Mouse (Mus musculus) hindbrain, embryonic 16.5 days (tissue): ENCODE measurements around the gene Pip4k2a. TPM values are rescaled to one million over a fixed set of nuclear protein-coding genes. Genes with fewer than 3 reads are reported as not detected.
A peak's percentile ranks its signal among the peaks of the same experiment; 100 is the strongest.
"Not testable (repeated sequence)": the region's sequence is repeated elsewhere in the genome, so short reads cannot be mapped to it uniquely, and the experiment has no call there.

Experiments
- ATAC-seq: fragments of 200-750 bp; cut with Nextera tagmentation; 2 replicates; pipeline ENCODE4 v1.8.0; 2017; ENCODE audit warnings: moderate TSS enrichment, moderate library complexity
- H3K27ac ChIP-seq: fragments of 300-500 bp; sonication (generic); 2 replicates; pipeline ENCODE4 v1.5.1; 2014; ENCODE audit warnings: low read depth, mild to moderate bottlenecking, control low read depth, low read length, moderate library complexity
- H3K27me3 ChIP-seq: fragments of 300-500 bp; sonication (generic); replicated peaks from 2 replicates; pipeline ENCODE4 v1.6.1; 2014; ENCODE audit warnings: low read length; ENCODE audit not compliant: control insufficient read depth, insufficient read depth
- H3K36me3 ChIP-seq: fragments of 300-500 bp; sonication (generic); 2 replicates; pipeline ENCODE4 v1.6.1; 2014; ENCODE audit warnings: mild to moderate bottlenecking, low read length, moderate library complexity, mixed read lengths; ENCODE audit not compliant: control insufficient read depth, insufficient read depth
- H3K4me1 ChIP-seq: fragments of 300-500 bp; sonication (generic); 2 replicates; pipeline ENCODE4 v1.6.1; 2014; ENCODE audit warnings: low read depth, low read length; ENCODE audit not compliant: control insufficient read depth, insufficient read depth
- H3K4me2 ChIP-seq: fragments of 300-500 bp; sonication (generic); 2 replicates; pipeline ENCODE4 v1.6.1; 2014; ENCODE audit warnings: mild to moderate bottlenecking, low read length, control low read depth, moderate library complexity
- H3K4me3 ChIP-seq: fragments of 300-500 bp; sonication (generic); 2 replicates; pipeline ENCODE4 v1.5.1; 2014; ENCODE audit warnings: mild to moderate bottlenecking, low read length, control low read depth, moderate library complexity
- H3K9ac ChIP-seq: fragments of 300-500 bp; sonication (generic); 2 replicates; pipeline ENCODE4 v1.6.1; 2014; ENCODE audit warnings: low read depth, mild to moderate bottlenecking, control low read depth, low read length, moderate library complexity
- H3K9me3 ChIP-seq: fragments of 300-500 bp; sonication (generic); 2 replicates; pipeline ENCODE4 v1.6.1; 2014; ENCODE audit warnings: mild to moderate bottlenecking, low read length, moderate library complexity; ENCODE audit not compliant: control insufficient read depth
- WGBS: fragments of 180-500 bp; shearing (Covaris S2); extraction: QIAGEN DNeasy Blood & Tissue Kit; methylation state at CpG from one replicate; pipeline ENCODE4 v1.1.7; 2014; 5-methylcytosine and 5-hydroxymethylcytosine counted together
- polyA plus RNA-seq: library from polyadenylated mRNA; unstranded; fragments of >200 nt; fragmentation: Nextera tagmentation; extraction: Ambion mirVana; gene quantifications from 2 replicates; pipeline ENCODE4 v1.2.1, GENCODE M21; 2015

The Pip4k2a gene
- polyA plus RNA-seq: 10.2 and 12.5 TPM in 2 replicates

DNA sequence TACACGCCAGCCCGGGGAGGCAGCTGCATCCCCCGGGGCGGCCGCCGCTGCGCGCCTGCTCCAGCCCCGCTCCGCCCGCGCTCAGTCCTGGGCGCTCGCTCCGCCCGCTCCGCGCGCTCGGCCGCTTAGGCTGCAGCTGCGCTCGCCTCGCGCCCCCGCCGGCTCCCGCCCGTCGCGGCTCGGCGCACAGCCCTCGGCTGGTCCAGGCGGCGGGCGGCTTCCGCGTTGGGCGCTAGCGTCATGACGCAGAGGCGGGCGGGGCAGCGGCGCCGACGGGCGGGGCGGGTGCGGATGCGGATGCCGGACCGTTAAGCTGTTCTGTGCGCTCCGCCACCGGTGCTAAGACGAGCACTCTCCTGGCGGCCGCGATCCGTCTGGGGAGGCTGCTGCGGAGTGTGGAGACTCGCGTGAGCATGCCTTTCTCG, at the start of gene Pip4k2a, which contains the start of gene 4930426L09Rik:
TSS of gene Pip4k2a (minus strand) at position 73 of the 425 bp plus-strand sequence.
TSS of gene 4930426L09Rik (plus strand) at position 290 of the 425 bp plus-strand sequence.
- Histone ChIP-seq H3K27me3 (no peaks in the 10 kb centered on the region), H3K4me3 (peak within 1 kb of the TSS; percentile 92), H3K4me1 (peaks cover 13% of the 10 kb centered on the region), H3K9me3 (no peaks in the 10 kb centered on the region), H3K4me2 (peak within 1 kb of the TSS; percentile 98), H3K36me3 (no peaks in the 10 kb centered on the region), H3K9ac (peak within 1 kb of the TSS; percentile 87), H3K27ac (peak within 1 kb of the TSS; percentile 90)
- under 1% methylated on average over 44 of the region's 66 CpGs for WGBS
- ATAC-seq: peak; percentile 98

GRCm38 (mm10) chr2:19037907-19038570, 40.1 kb upstream of the Pip4k2a start:
- no peaks in the 10 kb centered on the region for H3K36me3 ChIP-seq
- no peak overlapping the region for H3K4me3 ChIP-seq
- no peaks in the 10 kb centered on the region for H3K4me1 ChIP-seq
- H3K9me3 ChIP-seq: no peaks in the 10 kb centered on the region
- no peaks in the 10 kb centered on the region for H3K27me3 ChIP-seq
- no peak overlapping the region for H3K27ac ChIP-seq
- no peak overlapping the region for H3K4me2 ChIP-seq
- ATAC-seq: no peak
- 81% methylated on average over 4 of the region's 4 CpGs for WGBS
- H3K9ac ChIP-seq: no peak overlapping the region

- Histone ChIP-seq H3K4me2 (no peak overlapping the region), H3K9ac (no peak overlapping the region), H3K4me1 (no peaks in the 10 kb centered on the region), H3K4me3 (no peak overlapping the region), H3K36me3 (no peaks in the 10 kb centered on the region), H3K27ac (no peak overlapping the region), H3K9me3 (no peaks in the 10 kb centered on the region), H3K27me3 (no peaks in the 10 kb centered on the region)
- 75% methylated on average over 4 of the region's 4 CpGs for WGBS
- ATAC-seq: no peak
These were observed 39.5 kb upstream of the Pip4k2a start for GRCm38 (mm10) chr2:19037430-19037829.

DNA sequence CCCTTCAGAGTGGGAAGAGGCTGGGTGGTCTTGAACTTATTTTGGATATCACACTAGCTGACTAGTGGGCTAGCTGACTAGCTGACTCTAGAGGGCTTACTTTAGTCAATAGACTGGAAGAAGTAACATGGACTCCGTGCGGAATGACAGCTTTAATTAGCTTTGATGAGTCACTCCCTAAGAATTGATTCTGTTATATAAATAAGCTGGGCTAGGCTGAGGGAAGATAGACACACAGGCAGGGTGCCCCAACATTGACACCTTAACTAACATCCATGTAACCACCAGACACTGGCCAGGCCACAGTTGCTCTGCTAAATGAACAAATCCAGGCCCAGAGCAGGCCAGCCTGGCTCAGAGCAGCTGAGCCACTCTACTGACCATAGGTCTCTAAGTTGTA, 26.9 kb upstream of the Pip4k2a start:
- no peak overlapping the region for H3K4me2 ChIP-seq

GRCm38 (mm10) chr2:19018034-19018433, 20.1 kb upstream of the Pip4k2a start:
- H3K4me3 ChIP-seq: no peak overlapping the region
- H3K27ac ChIP-seq: no peak overlapping the region
- no peak overlapping the region for H3K4me2 ChIP-seq
- ATAC-seq: no peak
- no peaks in the 10 kb centered on the region for H3K27me3 ChIP-seq
- no peaks in the 10 kb centered on the region for H3K9me3 ChIP-seq
- H3K9ac ChIP-seq: no peak overlapping the region
- WGBS: 63% methylated on average over 2 of the region's 2 CpGs
- H3K36me3 ChIP-seq: no peaks in the 10 kb centered on the region
- H3K4me1 ChIP-seq: no peaks in the 10 kb centered on the region

More for the DNA sequence above, 26.9 kb upstream of the Pip4k2a start:
- H3K4me3 ChIP-seq: no peak overlapping the region
- no peak for ATAC-seq
- H3K9me3 ChIP-seq: no peaks in the 10 kb centered on the region
- no peaks in the 10 kb centered on the region for H3K36me3 ChIP-seq
- no peak overlapping the region for H3K9ac ChIP-seq
- WGBS: 72% methylated on average over 2 of the region's 2 CpGs
- H3K27me3 ChIP-seq: no peaks in the 10 kb centered on the region
- no peak overlapping the region for H3K27ac ChIP-seq
- H3K4me1 ChIP-seq: no peaks in the 10 kb centered on the region

DNA sequence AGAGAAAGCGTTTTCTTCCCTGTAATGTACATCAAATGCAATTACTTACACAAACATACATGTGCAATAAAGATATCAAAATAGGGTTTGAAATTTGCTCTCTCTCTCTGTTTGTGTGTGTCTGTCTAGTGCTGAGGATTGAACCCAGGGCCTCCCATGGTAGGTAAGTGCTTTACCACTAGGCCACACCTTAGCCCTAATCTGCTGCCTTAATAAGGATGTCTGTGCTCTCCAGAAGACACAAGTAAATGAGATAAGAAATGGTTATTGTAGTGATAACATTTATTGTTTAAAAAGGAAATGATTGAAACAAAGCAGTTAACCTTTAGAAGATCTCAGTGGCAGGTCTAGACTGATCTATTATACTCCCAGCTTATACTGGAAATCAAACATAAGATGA, 18.9 kb upstream of the Pip4k2a start:
- Histone ChIP-seq H3K4me3 (no peak overlapping the region), H3K36me3 (no peaks in the 10 kb centered on the region), H3K27me3 (no peaks in the 10 kb centered on the region), H3K4me2 (no peak overlapping the region), H3K4me1 (no peaks in the 10 kb centered on the region), H3K9ac (no peak overlapping the region), H3K9me3 (no peaks in the 10 kb centered on the region), H3K27ac (no peak overlapping the region)
- no peak for ATAC-seq
- WGBS: 97% methylated on average over 1 of the region's 1 CpGs

- 91% methylated on average over 5 of the region's 5 CpGs for WGBS
- no peaks in the 10 kb centered on the region for H3K27me3 ChIP-seq
- H3K9ac ChIP-seq: no peak overlapping the region
These were observed 18.4 kb upstream of the Pip4k2a start for GRCm38 (mm10) chr2:19016348-19016747.

DNA sequence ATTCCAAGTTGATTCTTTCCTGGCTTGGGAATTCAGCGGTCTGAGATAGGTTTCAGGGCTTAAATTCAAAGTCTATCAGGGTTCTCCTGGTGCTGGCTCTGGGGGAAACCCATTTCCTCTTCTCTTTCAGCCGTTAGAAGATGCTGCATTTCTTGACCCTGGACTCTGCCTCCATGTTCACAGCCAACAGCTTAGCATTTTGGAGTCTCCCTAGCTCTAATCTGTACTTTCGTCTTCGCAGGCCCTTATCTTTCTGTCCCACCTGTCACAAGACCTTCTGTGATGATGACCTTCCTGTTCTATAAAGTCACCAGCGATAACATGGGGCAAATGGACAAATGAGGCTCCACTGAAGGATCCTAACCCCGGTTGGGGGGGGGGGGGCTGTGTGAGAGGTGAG, 13.5 kb upstream of the Pip4k2a start:
- ATAC-seq: no peak

More at GRCm38 (mm10) chr2:19016348-19016747, 18.4 kb upstream of the Pip4k2a start:
- H3K4me1 ChIP-seq: no peaks in the 10 kb centered on the region
- no peak for ATAC-seq
- no peaks in the 10 kb centered on the region for H3K9me3 ChIP-seq
- H3K4me2 ChIP-seq: no peak overlapping the region
- no peaks in the 10 kb centered on the region for H3K36me3 ChIP-seq
- H3K27ac ChIP-seq: no peak overlapping the region
- no peak overlapping the region for H3K4me3 ChIP-seq

GRCm38 (mm10) chr2:19010541-19010940, 12.6 kb upstream of the Pip4k2a start:
- not testable (repeated sequence) for H3K36me3 ChIP-seq, H3K4me2 ChIP-seq, H3K9ac ChIP-seq, H3K9me3 ChIP-seq, H3K4me3 ChIP-seq, H3K4me1 ChIP-seq, ATAC-seq, H3K27ac ChIP-seq, H3K27me3 ChIP-seq
- 69% methylated on average over 1 of the region's 1 CpGs for WGBS

More for the DNA sequence above, 13.5 kb upstream of the Pip4k2a start:
- H3K4me3 ChIP-seq: no peak overlapping the region
- H3K4me2 ChIP-seq: no peak overlapping the region
- no peak overlapping the region for H3K9ac ChIP-seq
- no peaks in the 10 kb centered on the region for H3K9me3 ChIP-seq
- H3K36me3 ChIP-seq: no peaks in the 10 kb centered on the region
- no peaks in the 10 kb centered on the region for H3K4me1 ChIP-seq
- no peaks in the 10 kb centered on the region for H3K27me3 ChIP-seq
- WGBS: 88% methylated on average over 6 of the region's 6 CpGs
- no peak overlapping the region for H3K27ac ChIP-seq
